Mouse (Mus musculus) lung, postnatal 10 days (tissue): ENCODE results near the gene Sema4g.

ENCODE experiments used
- DNase-seq: peaks from one replicate; pipeline ENCODE4 v3.0.0; 2021

Gene Sema4g

GRCm38 (mm10) chr19:45005444-45005843, 16.5 kb downstream of the Sema4g start, which contains the start of gene Twnk:
Gene Twnk (plus strand): TSS chr19:45005663.
- DNase-seq, result peak; percentile 76

- DNase-seq, result peak; percentile 98
These were observed 17.2 kb downstream of the Sema4g start, which contains the start of gene Mrpl43 for GRCm38 (mm10) chr19:45005957-45006712. Gene Mrpl43 (minus strand): TSS chr19:45006442.

- DNase-seq, result no peak
These were observed 18.1 kb downstream of the Sema4g start for GRCm38 (mm10) chr19:45007021-45007420.

DNA sequence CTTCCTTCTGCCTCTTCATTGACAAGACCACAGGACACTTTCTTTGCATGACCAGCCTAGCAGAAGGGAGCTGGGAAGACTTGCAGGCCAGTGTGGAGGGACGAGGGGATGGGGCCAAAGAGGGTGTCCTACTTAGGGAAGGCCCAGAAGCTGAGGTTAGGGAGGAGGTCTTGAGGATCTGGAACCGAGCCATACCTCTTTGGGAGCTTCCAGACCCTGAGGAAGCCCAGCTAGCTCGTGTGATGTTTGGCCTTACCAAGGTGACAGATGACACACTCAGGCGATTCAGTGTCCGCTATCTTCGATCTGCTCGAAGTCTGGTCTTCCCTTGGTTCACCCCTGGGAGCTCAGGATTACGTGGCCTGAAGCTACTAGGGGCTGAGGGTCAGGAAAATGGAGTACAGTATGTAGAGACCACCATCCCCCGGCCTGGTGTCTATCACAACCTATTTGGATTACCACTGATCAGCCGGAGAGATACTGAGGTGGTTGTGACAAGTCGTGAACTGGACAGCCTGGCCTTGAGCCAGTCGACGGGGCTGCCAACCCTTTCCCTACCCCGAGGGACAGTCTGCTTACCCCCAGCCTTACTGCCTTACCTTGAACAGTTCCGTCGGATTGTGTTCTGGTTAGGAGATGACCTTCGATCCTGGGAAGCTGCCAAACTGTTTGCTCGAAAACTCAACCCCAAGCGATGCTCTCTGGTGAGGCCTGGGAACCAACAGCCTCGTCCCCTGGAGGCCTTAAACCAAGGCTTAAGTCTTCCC, 18.7 kb downstream of the Sema4g start:
- no peak for DNase-seq

GRCm38 (mm10) chr19:45010646-45011045, 21.7 kb downstream of the Sema4g start:
- DNase-seq, result no peak

- no peak for DNase-seq
These were observed 23.3 kb downstream of the Sema4g start for GRCm38 (mm10) chr19:45012219-45012618.

- peak; percentile 66 for DNase-seq
These were observed 23.7 kb downstream of the Sema4g start for GRCm38 (mm10) chr19:45012636-45013035.

DNA sequence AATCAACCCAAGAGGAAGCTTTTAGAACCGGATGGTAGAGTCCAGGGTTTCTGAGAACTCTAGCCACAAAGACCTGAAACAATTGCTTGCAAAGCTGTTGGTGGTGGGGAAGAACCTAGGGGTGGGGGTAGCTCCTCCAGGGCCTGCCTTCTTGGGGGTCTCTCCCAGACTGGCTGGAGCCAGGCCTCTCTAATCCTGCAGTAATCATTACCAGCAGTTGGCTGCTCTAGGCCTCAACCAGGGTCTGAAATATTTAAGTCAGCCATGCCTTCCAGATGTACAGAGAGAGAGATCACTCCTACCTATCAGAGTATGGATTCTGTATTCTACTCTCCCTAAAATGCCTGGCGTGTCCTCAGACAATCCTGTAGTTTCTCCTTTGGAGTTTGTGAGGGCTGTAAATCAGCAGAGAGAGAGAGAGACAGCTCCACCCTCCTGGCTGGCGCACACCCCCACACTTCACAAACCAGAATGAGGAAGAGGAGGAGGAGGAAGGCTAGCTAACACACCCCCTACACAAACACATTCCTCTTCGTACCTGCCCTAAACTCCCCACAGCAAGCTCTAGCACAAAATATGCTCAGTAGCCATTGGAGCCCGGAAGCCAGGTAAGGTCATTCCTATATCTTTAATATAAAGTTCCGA, 24.8 kb downstream of the Sema4g start:
- DNase-seq, result no peak

GRCm38 (mm10) chr19:45014335-45014971, 25.6 kb downstream of the Sema4g start, which contains the start of gene Lzts2:
Gene Lzts2 (plus strand): TSS chr19:45014414.
- DNase-seq, result peak; percentile 46

- peak; percentile 78 for DNase-seq
These were observed 26.1 kb downstream of the Sema4g start for GRCm38 (mm10) chr19:45014981-45015402.

DNA sequence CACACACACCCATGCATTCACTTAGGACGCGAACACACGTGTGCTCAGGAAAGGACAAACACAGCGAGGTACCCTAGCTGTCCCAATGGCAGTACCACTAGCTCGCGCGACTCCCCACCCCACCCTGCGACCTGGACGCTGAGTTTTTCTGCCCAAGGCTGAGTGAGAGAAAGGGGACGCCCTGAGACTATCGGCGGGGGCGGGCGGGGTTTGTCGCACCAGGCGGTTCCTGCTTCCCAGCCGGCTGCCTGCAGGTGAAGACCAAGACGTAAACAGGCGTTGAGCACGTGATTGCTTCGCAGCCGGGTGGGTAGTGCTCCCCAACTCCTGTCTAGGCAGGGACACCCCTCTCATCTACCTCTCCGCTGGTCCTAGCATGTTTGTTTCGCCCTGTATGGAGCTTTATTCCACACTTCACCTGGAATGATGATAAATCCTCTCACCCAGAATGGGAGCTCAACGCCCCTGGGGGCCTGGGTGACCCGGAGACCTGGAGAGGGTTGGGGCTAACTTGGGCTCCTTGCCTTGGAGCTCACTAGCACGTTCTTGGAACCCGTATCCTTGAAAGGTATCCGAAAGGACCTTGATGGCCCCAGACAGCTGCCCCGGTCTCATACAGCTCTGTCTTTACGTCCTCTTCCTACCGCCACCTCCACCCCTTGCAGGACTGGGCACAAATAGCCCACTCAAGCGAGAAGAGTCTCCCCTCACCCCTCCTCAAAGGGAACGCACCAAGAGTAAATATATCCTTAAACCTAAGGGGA, 26.8 kb downstream of the Sema4g start:
- DNase-seq, result peak; percentile 77

DNA sequence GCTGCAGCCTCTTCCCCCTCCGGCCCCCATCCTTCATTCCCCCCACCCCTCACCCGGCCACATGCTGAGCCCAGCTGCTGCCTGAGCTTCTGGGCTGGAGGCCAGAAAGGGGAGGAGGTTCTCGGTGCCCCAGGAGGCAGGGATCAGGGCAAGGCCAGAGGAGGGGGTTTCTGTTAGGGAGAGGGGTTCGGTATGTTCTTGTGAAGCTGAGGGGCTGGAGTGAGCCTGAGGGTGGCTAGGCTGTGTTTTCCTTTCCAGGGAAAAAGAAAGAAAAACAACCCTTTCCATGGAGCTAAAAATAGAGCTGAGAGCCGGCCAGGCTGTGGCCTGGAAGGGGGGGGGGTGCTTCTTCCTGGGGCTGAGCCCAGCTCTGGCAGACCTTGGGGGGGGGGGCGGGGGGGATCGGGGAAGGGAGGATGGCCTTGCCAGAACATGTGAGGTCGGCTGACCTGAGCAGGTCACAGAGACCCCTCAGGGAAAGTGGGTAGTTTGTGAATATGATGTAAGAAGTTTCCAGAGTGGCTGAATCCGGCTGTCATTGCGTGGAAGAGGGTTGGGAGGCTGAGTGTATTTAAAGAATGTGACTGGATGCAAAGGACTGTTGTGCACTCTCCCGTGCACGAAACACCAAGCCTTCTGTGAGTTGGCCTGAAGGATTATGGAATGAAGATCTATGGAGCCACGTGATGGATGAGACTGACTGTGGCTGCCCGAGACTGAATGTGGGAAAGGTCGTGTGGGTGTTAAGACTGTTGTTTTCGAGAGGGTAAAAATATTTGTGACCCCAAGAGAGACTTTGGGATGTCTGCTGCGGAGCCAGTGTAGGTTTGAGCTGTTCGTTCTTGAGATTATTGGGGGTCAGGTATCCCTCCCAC, 27.7 kb downstream of the Sema4g start:
- DNase-seq, result peak; percentile 93

GRCm38 (mm10) chr19:45017216-45017771, 28.4 kb downstream of the Sema4g start:
- DNase-seq, result peak; percentile 93

DNA sequence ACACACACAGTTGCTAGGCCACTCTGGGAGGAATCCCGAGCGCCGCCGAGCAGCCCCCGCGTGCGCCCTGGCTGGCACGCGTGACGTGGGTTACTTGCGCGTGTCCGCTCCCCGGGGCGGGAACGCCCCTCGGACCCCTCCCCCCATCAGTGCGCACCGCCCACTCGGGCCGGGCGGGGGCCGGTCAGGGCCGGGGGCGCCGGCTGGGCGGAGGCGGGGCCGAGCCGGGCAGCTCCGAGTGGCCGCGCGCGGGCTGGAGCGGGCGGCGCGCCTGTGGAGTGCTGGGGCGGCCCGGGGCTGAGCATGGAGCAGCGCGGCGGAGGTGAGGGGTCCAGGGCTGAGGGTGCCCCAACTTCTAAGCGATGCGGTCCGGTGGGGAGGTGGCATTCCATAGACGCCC, 29.0 kb downstream of the Sema4g start:
- DNase-seq, result peak; percentile 95

DNA sequence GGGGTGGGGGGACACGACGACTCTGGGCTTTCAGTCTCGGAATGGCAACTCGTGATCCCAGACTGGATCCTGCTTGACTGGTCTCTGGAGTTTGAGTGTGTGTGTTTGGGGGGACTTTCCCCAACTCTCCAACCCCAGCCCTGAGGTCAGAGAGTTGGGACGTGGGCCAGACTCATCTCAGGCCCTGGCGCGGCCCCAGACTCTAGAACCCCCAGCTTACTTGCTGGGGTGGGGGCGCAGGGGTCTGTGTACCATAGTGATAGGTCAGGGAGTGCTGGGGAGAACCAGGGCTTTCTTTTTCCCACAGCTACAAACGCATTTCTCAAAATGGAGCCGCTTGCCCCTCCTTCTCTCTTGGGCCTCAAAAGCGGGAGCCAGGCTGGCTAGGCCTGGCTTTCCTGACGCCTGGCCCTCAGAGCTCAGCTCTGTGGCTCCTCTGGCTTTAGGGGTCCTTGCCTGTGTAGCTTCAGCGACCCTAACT, 29.5 kb downstream of the Sema4g start:
- DNase-seq, result peak; percentile 57

DNA sequence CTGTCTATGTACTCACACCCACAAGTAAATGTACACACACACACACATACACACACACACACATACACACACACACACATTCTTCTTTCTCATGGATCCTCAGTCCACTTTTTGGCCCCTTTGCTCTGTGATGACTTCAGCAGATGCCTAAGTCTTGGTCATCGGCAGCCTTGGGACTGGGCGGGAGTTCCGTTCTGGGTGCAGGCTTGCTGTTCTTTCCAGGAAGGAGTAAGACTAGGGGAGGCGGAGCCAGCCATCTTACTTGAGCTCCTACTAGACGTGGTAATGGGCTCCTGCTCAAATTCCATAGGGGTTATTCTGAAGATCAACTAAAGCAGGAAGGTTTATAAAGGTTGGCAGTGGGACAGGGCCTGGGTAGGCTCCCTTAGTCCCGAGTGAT, 31.4 kb downstream of the Sema4g start:
- peak; percentile 85 for DNase-seq

- no peak for DNase-seq
These were observed 32.5 kb downstream of the Sema4g start for GRCm38 (mm10) chr19:45021362-45021761.

DNA sequence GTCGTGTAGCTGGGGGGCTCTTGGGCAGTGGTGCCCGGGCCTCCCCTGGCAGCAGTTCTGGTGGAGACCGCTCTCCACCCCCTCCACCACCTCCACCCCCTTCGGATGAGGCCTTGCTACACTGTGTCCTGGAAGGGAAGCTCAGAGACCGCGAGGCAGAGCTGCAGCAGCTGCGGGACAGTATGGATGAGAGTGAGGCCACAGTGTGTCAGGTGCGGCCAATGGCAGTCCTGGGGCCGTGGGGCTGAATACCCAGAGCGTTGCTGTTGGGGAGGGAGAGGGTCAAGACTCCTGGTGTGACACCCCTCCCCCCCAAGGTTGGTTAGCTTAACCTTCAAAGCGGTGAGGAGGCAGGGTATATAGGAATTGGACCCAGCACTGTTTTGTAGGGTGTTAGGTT, 35.1 kb downstream of the Sema4g start:
- no peak for DNase-seq

DNA sequence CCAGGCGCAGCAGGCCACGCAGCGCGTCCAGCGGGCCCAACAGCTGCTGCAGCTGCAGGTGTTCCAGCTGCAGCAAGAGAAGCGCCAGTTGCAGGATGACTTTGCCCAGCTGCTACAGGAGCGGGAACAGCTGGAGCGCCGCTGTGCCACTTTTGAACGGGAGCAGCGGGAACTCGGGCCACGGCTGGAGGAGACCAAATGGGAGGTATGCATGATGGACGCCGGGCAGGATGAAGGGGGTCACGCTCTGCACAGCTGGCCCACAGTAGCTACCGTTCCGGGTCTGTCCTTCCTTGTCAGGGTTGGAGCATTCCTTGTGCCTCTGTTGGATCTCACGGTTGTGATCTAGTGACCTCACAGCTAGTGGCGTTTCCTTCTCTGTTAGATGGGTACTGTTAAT, 35.9 kb downstream of the Sema4g start:
- DNase-seq, result no peak

DNA sequence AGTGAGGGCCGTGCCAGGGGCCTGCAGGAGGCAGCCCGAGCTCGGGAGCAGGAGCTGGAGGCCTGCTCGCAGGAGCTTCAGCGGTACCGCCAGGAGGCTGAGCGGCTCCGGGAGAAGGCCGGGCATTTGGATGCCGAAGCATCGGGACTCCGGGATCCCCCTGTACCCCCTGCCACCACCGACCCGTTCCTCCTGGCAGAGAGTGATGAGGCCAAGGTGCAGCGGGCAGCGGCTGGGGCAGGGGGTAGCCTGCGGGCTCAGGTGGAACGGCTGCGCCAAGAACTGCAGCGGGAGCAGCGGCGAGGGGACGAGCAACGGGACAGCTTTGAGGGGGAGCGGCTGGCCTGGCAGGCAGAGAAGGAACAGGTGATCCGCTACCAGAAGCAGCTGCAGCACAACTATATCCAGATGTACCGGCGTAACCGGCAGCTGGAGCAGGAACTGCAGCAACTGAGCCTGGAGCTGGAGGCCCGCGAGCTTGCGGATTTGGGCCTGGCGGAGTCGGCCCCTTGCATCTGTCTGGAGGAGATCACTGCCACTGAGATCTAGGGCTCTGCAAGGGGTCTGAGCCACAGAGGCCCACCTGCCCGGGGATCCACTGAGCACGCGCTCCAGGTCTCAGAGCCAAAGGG, 37.2 kb downstream of the Sema4g start:
- no peak for DNase-seq
